Comparison of ENCODE assay signal across 26 mouse cellular contexts in genomic region chr8:79145626-79146025, GRCm38 (mm10).
DNase-seq lines count a peak whose midpoint lies in the region; ATAC-seq lines count a peak whose summit lies in the region.
"Had no signal": no experiment of that assay in that cellular context is flagged by ENCODE, and none has a peak within 500 bp of the region (broad histone marks: within the 10 kb centered on the region; RNA-seq: fewer than 3 reads in every experiment).

No protein-coding gene starts in this region.

- peaks cover 35% of the 10 kb centered on the region for H3K36me3 ChIP-seq in hindbrain, embryonic 12.5 days
- 0 out of 2 replicates have a peak, but pooled peaks cover 5% of the 10 kb centered on the region for H3K36me3 ChIP-seq in hindbrain, embryonic 14.5 days (replicated peaks; ENCODE audit: control insufficient read depth, insufficient read depth)
- H3K36me3 ChIP-seq in midbrain, embryonic 11.5 days (ENCODE audit: control insufficient read depth, insufficient read depth, low read length), result peaks cover 8% of the 10 kb centered on the region; the same call in 1 of the 2 replicates
- H3K36me3 ChIP-seq in midbrain, embryonic 10.5 days, result peaks cover 79% of the 10 kb centered on the region
- H3K36me3 ChIP-seq in neural tube, embryonic 13.5 days, result peaks cover 48% of the 10 kb centered on the region
- H3K36me3 ChIP-seq in neural tube, embryonic 15.5 days, result peaks cover 5% of the 10 kb centered on the region; the same call in 1 of the 2 replicates

- no peak overlapping the region for H3K4me3 ChIP-seq in hindbrain, embryonic 12.5 days
- no peak overlapping the region for H3K4me3 ChIP-seq in hindbrain, embryonic 14.5 days (replicated peaks; ENCODE audit: low read length)
- no peak overlapping the region for H3K4me3 ChIP-seq in midbrain, embryonic 11.5 days (ENCODE audit: low read depth, low read length)
- no peak overlapping the region for H3K4me3 ChIP-seq in midbrain, embryonic 10.5 days
- no peak overlapping the region for H3K4me3 ChIP-seq in neural tube, embryonic 13.5 days
- H3K4me3 ChIP-seq in neural tube, embryonic 15.5 days (replicated peaks), result no peak overlapping the region
- H3K4me3 ChIP-seq: embryonic facial prominence, embryonic 10.5 days; embryonic facial prominence, embryonic 13.5 days; erythroblast, embryonic 14.5 days; forebrain, embryonic 10.5 days; forebrain, embryonic 13.5 days; heart, adult 2 months; heart, embryonic 10.5 days; heart, embryonic 13.5 days had no signal

- H3K9ac ChIP-seq in hindbrain, embryonic 12.5 days, result no peak overlapping the region
- no peak overlapping the region for H3K9ac ChIP-seq in hindbrain, embryonic 14.5 days
- H3K9ac ChIP-seq in midbrain, embryonic 11.5 days (ENCODE audit: low read length), result no peak overlapping the region
- H3K9ac ChIP-seq in neural tube, embryonic 13.5 days, result no peak overlapping the region
- H3K9ac ChIP-seq in neural tube, embryonic 15.5 days (replicated peaks), result no peak overlapping the region
- H3K9ac ChIP-seq: embryonic facial prominence, embryonic 13.5 days; forebrain, embryonic 13.5 days; heart, embryonic 13.5 days had no signal

- H3K9me3 ChIP-seq in hindbrain, embryonic 12.5 days (replicated peaks), result no peaks in the 10 kb centered on the region
- no peaks in the 10 kb centered on the region for H3K9me3 ChIP-seq in hindbrain, embryonic 14.5 days (ENCODE audit: control insufficient read depth, low read length)
- H3K9me3 ChIP-seq in midbrain, embryonic 11.5 days (ENCODE audit: control insufficient read depth, low read length), result no peaks in the 10 kb centered on the region
- no peaks in the 10 kb centered on the region for H3K9me3 ChIP-seq in midbrain, embryonic 10.5 days (replicated peaks)
- no peaks in the 10 kb centered on the region for H3K9me3 ChIP-seq in neural tube, embryonic 13.5 days
- no peaks in the 10 kb centered on the region for H3K9me3 ChIP-seq in neural tube, embryonic 15.5 days (replicated peaks)
- H3K9me3 ChIP-seq: embryonic facial prominence, embryonic 10.5 days; embryonic facial prominence, embryonic 13.5 days; forebrain, embryonic 10.5 days; forebrain, embryonic 13.5 days; heart, embryonic 10.5 days; heart, embryonic 13.5 days had no signal

- H3K27ac ChIP-seq in hindbrain, embryonic 12.5 days, result no peak overlapping the region
- no peak overlapping the region for H3K27ac ChIP-seq in hindbrain, embryonic 14.5 days
- no peak overlapping the region for H3K27ac ChIP-seq in midbrain, embryonic 11.5 days (ENCODE audit: low read depth, low read length)
- no peak overlapping the region for H3K27ac ChIP-seq in midbrain, embryonic 10.5 days (replicated peaks)
- peak overlapping the region; percentile 33; the same call in 1 of the 2 replicates for H3K27ac ChIP-seq in neural tube, embryonic 13.5 days (replicated peaks)
- peak overlapping the region; percentile 33; the same call in 1 of the 2 replicates for H3K27ac ChIP-seq in neural tube, embryonic 15.5 days (replicated peaks)
- H3K27ac ChIP-seq: embryonic facial prominence, embryonic 10.5 days; embryonic facial prominence, embryonic 13.5 days; forebrain, embryonic 10.5 days; forebrain, embryonic 13.5 days; heart, adult 2 months; heart, embryonic 10.5 days; heart, embryonic 13.5 days had no signal

- no peak for DNase-seq in hindbrain, embryonic 14.5 days (ENCODE audit: low spot score)
- peak; percentile 56 for DNase-seq in midbrain, embryonic 11.5 days (ENCODE audit: low spot score, missing footprints)
- no peak for DNase-seq in midbrain, embryonic 10.5 days (ENCODE audit: low spot score)
- no peak for DNase-seq in neural tube, embryonic 10.5 days (ENCODE audit: extremely low spot score, low spot score)
- no peak for DNase-seq in kidney, adult 9 months
- DNase-seq: adrenal gland, adult 2 months; adrenal gland, postnatal 14 days; B cell, adult 2 months; cerebellum, adult 11 months; embryo, embryonic 11 days; gastrocnemius, postnatal 10 days; gastrocnemius, postnatal 36 days; heart, adult 2 months; heart, postnatal 36 days had no signal

- no peak overlapping the region for H3K4me2 ChIP-seq in hindbrain, embryonic 12.5 days (replicated peaks)
- no peak overlapping the region for H3K4me2 ChIP-seq in hindbrain, embryonic 14.5 days (replicated peaks)
- H3K4me2 ChIP-seq in midbrain, embryonic 11.5 days, result no peak overlapping the region
- no peak overlapping the region for H3K4me2 ChIP-seq in neural tube, embryonic 13.5 days
- H3K4me2 ChIP-seq in neural tube, embryonic 15.5 days, result no peak overlapping the region
- H3K4me2 ChIP-seq: embryonic facial prominence, embryonic 13.5 days; forebrain, embryonic 13.5 days; heart, embryonic 13.5 days had no signal

- no peaks in the 10 kb centered on the region for H3K4me1 ChIP-seq in hindbrain, embryonic 12.5 days
- H3K4me1 ChIP-seq in hindbrain, embryonic 14.5 days (replicated peaks; ENCODE audit: control insufficient read depth, insufficient read depth, low read length), result no peaks in the 10 kb centered on the region
- H3K4me1 ChIP-seq in midbrain, embryonic 11.5 days (ENCODE audit: control insufficient read depth, insufficient read depth, low read length), result no peaks in the 10 kb centered on the region
- no peaks in the 10 kb centered on the region for H3K4me1 ChIP-seq in midbrain, embryonic 10.5 days
- H3K4me1 ChIP-seq in neural tube, embryonic 13.5 days (replicated peaks), result peaks cover 8% of the 10 kb centered on the region
- peaks cover 8% of the 10 kb centered on the region; the same call in 1 of the 2 replicates for H3K4me1 ChIP-seq in neural tube, embryonic 15.5 days
- H3K4me1 ChIP-seq: embryonic facial prominence, embryonic 10.5 days; embryonic facial prominence, embryonic 13.5 days; forebrain, embryonic 10.5 days; forebrain, embryonic 13.5 days had no signal

- 95% methylated on average over 10 of the region's 10 CpGs for WGBS in hindbrain, embryonic 12.5 days
- 92% methylated on average over 10 of the region's 10 CpGs for WGBS in hindbrain, embryonic 14.5 days
- WGBS in midbrain, embryonic 11.5 days, result 95% methylated on average over 10 of the region's 10 CpGs
- WGBS in midbrain, embryonic 10.5 days, result 94% methylated on average over 10 of the region's 10 CpGs
- 90% methylated on average over 10 of the region's 10 CpGs for WGBS in neural tube, embryonic 13.5 days
- 88% methylated on average over 10 of the region's 10 CpGs for WGBS in neural tube, embryonic 15.5 days

- peak; percentile 26; the same call in 1 of the 2 replicates for ATAC-seq in hindbrain, embryonic 12.5 days (ENCODE audit: low FRiP score)
- no peak for ATAC-seq in hindbrain, embryonic 14.5 days (ENCODE audit: low FRiP score)
- no peak for ATAC-seq in midbrain, embryonic 11.5 days (ENCODE audit: low FRiP score)
- ATAC-seq in neural tube, embryonic 13.5 days (ENCODE audit: low read depth), result no peak
- no peak for ATAC-seq in neural tube, embryonic 15.5 days (ENCODE audit: low FRiP score)
- ATAC-seq: forebrain, embryonic 16.5 days; intestine, postnatal 0 days had no signal

- H3K27me3 ChIP-seq in hindbrain, embryonic 12.5 days, result no peaks in the 10 kb centered on the region
- no peaks in the 10 kb centered on the region for H3K27me3 ChIP-seq in hindbrain, embryonic 14.5 days (ENCODE audit: control insufficient read depth, insufficient read depth, low read length)
- no peaks in the 10 kb centered on the region for H3K27me3 ChIP-seq in midbrain, embryonic 11.5 days (ENCODE audit: control insufficient read depth, insufficient read depth, low read length)
- no peaks in the 10 kb centered on the region for H3K27me3 ChIP-seq in midbrain, embryonic 10.5 days (ENCODE audit: low read depth, poor library complexity, severe bottlenecking)
- H3K27me3 ChIP-seq in neural tube, embryonic 13.5 days, result no peaks in the 10 kb centered on the region
- H3K27me3 ChIP-seq in neural tube, embryonic 15.5 days (replicated peaks), result no peaks in the 10 kb centered on the region
- H3K27me3 ChIP-seq: embryonic facial prominence, embryonic 13.5 days; forebrain, embryonic 13.5 days; heart, embryonic 13.5 days had no signal

Comparison
In these comparisons a context has a peak if more than half of its experiments do, and no peak if none do; other contexts are left out.
1. H3K27ac ChIP-seq: peak in neural tube, embryonic 13.5 days (single experiment) and neural tube, embryonic 15.5 days (single experiment); none in hindbrain, embryonic 12.5 days (single experiment), hindbrain, embryonic 14.5 days (single experiment), midbrain, embryonic 11.5 days (single experiment) and midbrain, embryonic 10.5 days (single experiment).